Mouse (Mus musculus): Measurements from ENCODE around the gene Ms4a6b. TPM values are rescaled to one million over a fixed set of nuclear protein-coding genes. Genes with fewer than 3 reads are reported as not detected.
"Not testable (repeated sequence)": the region's sequence is repeated elsewhere in the genome, so short reads cannot be mapped to it uniquely, and the experiment has no call there.

Gene Ms4a6b
- total RNA-seq, 2 experiments from 2014 or later = 1.7 to 2.9 TPM

DNA sequence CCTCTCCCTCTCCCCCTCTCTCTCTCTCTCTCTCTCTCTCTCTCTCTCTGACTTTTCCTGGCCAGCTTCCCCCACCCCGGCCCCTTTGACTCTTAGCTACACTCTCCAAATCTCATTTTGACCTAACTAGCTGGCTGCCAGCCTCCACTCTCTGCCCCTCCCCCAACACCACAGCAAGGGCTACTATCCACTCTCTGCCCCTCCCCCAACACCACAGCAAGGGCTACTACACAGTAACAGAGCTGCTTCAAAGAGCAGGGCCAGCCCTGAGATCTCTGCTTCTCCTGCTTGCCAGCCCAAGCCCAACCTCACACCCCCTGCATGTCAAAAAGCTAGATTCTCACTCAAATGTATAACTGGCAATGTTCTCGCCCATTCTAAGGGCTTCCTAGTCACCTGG is 21.0 kb downstream of the Ms4a6b start:
- no peak for DNase-seq (ENCODE audit: extremely low spot score in 1 of 2, low spot score in 2 of 2)
- no peak for TF ChIP-seq CTCF (IDR thresholded peaks at IDR 0.05)
- intact Hi-C loops (cut with DNase I) = no loop called here
- Histone ChIP-seq H3K27ac (no peak overlapping the region), H3K4me3 (no peak overlapping the region)

DNA sequence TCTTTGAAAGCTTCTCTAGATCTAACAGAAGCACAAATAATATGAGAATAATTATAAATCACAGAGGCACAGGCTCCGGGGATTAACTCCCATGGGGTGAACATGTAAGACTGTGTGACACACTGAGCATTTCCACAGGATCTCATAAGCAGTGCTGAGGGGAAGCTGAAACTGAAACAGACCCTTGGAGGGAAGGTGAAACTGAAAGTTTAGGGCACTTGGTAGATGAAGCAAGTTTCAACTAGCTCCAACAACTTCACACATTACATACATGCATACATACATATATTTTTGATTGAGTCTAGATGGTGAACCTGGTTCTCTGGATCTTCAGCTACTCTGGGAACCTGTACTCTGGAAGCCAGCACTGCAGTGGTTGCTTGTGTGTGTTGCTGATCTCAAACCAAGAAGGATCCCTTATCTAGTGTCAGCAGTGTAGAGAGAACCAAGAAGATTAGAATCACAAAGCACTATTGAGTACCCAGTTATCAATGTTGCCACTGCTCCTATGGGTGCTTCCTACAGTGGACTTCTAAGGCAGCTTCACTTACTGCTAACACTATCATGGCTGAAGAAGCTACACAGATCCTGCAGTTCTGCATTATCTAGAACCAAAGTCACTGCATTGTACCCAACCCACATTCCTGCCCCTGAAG is 24.0 kb downstream of the Ms4a6b start:
- H3K4me3 ChIP-seq; intact Hi-C loops (cut with DNase I); DNase-seq (ENCODE audit: extremely low spot score in 1 of 2, low spot score in 2 of 2); H3K27ac ChIP-seq: not testable (repeated sequence)

DNA sequence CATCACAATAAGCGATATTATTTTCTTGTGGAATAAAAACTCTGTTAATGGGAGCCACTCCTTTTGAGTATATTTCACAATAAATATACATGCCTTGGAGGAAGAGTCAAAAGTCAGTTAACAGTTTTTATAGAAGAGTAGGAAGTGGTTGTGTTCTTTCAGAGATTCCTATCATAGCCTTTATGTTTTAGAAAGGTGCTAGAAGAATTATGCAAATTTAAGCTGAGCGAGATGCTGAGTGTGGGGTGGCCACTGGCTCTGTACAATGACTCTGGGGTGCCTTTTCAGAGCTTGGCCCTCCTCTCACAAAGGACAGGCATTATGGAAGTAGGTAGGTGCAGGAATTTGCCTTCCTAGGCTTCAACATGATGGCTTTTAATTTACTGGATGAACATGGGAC is 28.1 kb downstream of the Ms4a6b start:
- intact Hi-C loops (cut with DNase I); DNase-seq (ENCODE audit: extremely low spot score in 1 of 2, low spot score in 2 of 2); H3K4me3 ChIP-seq; H3K27ac ChIP-seq: not testable (repeated sequence)

DNA sequence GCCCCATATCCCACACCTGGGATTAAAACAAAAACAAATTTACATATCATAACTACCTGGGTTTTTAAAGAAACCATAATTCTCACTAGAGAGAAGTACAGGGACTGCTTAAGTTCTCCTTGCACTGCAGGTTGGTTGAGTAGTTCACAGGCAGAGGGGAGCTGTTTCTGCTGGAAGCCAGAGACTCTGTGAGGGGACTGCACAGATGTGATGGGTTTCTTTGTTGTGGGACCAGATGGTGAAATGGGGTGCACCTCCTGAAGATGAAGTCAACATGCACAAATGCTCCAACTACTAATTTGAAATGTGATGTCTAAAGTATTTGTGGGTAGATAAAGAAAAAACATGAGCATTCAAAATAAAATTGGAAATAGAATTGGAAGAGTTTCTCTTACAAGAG is 31.6 kb downstream of the Ms4a6b start:
- intact Hi-C loops (cut with DNase I) = loop anchor here (5.0 kb wide), 1 partner anchor 46 kb away; no protein-coding TSS in a partner anchor
- DNase-seq (ENCODE audit: extremely low spot score in 1 of 2, low spot score in 2 of 2) = no peak
- no peak overlapping the region for H3K4me3 ChIP-seq
- H3K27ac ChIP-seq = no peak overlapping the region
- TF ChIP-seq CTCF (IDR thresholded peaks at IDR 0.05) = no peak

DNA sequence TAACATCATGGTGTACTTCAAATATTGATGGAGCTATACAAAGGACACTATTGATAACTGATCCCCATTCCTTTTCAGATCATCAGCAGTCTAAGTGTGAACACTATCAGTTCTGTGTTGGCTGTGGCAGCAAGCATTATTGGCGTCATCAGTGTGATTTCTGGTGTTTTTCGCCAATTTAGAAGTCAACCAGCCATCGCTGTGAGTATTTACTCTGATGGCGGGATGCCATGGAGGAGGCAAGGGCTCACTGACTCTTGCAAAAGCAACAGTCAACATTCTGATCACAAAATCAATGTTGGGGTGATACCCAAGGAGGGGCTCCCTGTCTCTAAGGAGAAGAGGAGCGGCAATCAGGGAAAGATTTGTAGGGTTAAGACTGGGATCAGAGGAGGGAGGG is 38.4 kb downstream of the Ms4a6b start:
- Histone ChIP-seq H3K27ac (no peak overlapping the region), H3K4me3 (no peak overlapping the region)
- intact Hi-C loops (cut with DNase I) = no loop called here
- TF ChIP-seq CTCF (IDR thresholded peaks at IDR 0.05) = no peak
- no peak for DNase-seq (ENCODE audit: extremely low spot score in 1 of 2, low spot score in 2 of 2)

DNA sequence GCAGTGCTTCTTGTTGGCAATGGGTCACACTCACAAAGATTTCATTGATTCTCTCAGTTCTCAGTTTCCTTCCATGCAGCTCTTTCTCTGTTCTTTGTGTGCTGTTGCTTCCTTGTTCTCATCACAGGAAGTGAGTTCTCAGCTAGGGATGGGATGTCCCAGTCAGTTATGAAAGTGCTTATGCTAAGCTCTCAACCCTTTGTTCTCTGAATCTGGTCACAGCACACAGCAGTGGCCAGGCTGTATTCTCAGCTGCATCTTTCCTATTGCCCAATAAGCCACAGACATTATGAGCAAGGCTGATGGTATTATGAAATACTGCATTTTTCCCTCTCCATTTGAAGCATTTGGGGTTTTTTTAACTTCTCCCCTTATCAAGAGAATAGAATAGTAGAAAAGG is 43.2 kb downstream of the Ms4a6b start:
- intact Hi-C loops (cut with DNase I); H3K4me3 ChIP-seq; H3K27ac ChIP-seq; DNase-seq (ENCODE audit: extremely low spot score in 1 of 2, low spot score in 2 of 2): not testable (repeated sequence)

DNA sequence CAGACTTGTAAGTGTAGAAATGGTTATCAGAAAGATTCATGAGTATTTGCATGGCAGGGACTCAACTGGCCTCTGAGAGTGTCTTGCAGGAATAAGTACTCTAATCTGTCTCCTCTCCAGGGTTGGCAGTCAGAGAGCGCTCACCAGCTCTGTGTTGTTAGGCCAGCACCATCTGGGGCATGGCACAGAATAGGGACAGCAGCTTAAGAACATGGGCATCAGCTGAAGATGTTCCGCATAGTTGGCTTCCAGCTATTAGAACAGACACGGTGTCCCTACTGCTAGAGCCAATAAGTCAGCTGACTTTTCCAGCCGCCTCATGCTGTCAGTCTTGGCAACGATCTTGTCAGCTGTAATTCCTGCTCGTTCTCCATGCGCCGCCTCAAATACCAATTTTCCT is 58.7 kb downstream of the Ms4a6b start:
- no peak for TF ChIP-seq CTCF (IDR thresholded peaks at IDR 0.05)
- intact Hi-C loops (cut with DNase I) = no loop called here

More for the DNA sequence above, 58.7 kb downstream of the Ms4a6b start:
- DNase-seq (ENCODE audit: extremely low spot score in 1 of 2, low spot score in 2 of 2) = no peak
- Histone ChIP-seq H3K27ac (no peak overlapping the region), H3K4me3 (no peak overlapping the region)

Other genes starting within 250 kb of the Ms4a6b start
- gene Ms4a5, start 232.6 kb upstream of the Ms4a6b start, total RNA-seq (2021) = not detected
- not detected for gene Ms4a14, start 202.1 kb upstream of the Ms4a6b start, total RNA-seq (2021)
- under 1 TPM; 0.42 to 0.77 TPM for gene Ms4a7, start 180.4 kb upstream of the Ms4a6b start, total RNA-seq (2021)
- 1 to 10 TPM in 1 of 2 experiments, under 1 TPM in 1; 0.57 to 1.6 TPM for gene Ms4a4a, start 141.0 kb upstream of the Ms4a6b start, total RNA-seq (2021)
- under 1 TPM in 1 of 2 experiments, not detected in 1; 0.34 TPM for gene Ms4a4c, start 111.7 kb upstream of the Ms4a6b start, total RNA-seq (2021)
- gene Ms4a4b, start 73.0 kb upstream of the Ms4a6b start, total RNA-seq (2021) = under 1 TPM in 1 of 2 experiments, not detected in 1; 0.20 TPM
- 1 to 10 TPM; 1.4 to 2.3 TPM for gene Ms4a6c, start 47.1 kb upstream of the Ms4a6b start, total RNA-seq (2021)
- gene Gm8369, start 30.6 kb upstream of the Ms4a6b start, total RNA-seq (2021) = 1 to 10 TPM; 1.3 to 1.5 TPM
- not detected for gene Ms4a4d, start 20.3 kb downstream of the Ms4a6b start, total RNA-seq (2021)
- 1 to 10 TPM; 1.2 to 1.7 TPM for gene Ms4a6d, start 88.3 kb downstream of the Ms4a6b start, total RNA-seq (2021)
- gene Ms4a2, start 107.2 kb downstream of the Ms4a6b start, total RNA-seq (2021) = not detected
- not detected for gene Ms4a3, start 124.3 kb downstream of the Ms4a6b start, total RNA-seq (2021)
- not detected for gene Oosp2, start 144.0 kb downstream of the Ms4a6b start, total RNA-seq (2021)
- not detected for gene Oosp1, start 174.6 kb downstream of the Ms4a6b start, total RNA-seq (2021)
- gene Oosp3, start 180.5 kb downstream of the Ms4a6b start, total RNA-seq (2021) = not detected
- not detected for gene Gif, start 231.0 kb downstream of the Ms4a6b start, total RNA-seq (2021)